Mouse (Mus musculus) liver, embryonic 14.5 days (tissue): ENCODE results near the gene Cyp27a1.

Experiments used
- CTCF ChIP-seq: IDR thresholded peaks from 2 replicates; pipeline ENCODE4 v1.5.1; 2016; ENCODE audit warnings: antibody characterized with exemption, low read depth, control low read depth
- EP300 ChIP-seq: IDR thresholded peaks from 2 replicates; pipeline ENCODE4 v1.6.1; 2016; ENCODE audit warnings: antibody characterized with exemption, low read depth

- peak; percentile 64 for TF ChIP-seq CTCF
- no peak for TF ChIP-seq EP300
Measured at GRCm38 (mm10) chr1:74748643-74749271, 35.4 kb downstream of the Cyp27a1 start, which contains the start of gene Prkag3.
